Mouse (Mus musculus): Measurements from ENCODE around the gene Osbp2.

GRCm38 (mm10) chr11:3855846-3856245 lies 7.9 kb downstream of the Osbp2 start:
- no peak for TF ChIP-seq MAX (IDR thresholded peaks at IDR 0.05)
- TF ChIP-seq CEBPB (IDR thresholded peaks at IDR 0.05; ENCODE audit: low read depth) = no peak
- no peak for TF ChIP-seq CTCF (IDR thresholded peaks at IDR 0.05; ENCODE audit: control insufficient read depth, insufficient read depth, insufficient read length)
- no peak for TF ChIP-seq MYOG (IDR thresholded peaks at IDR 0.05; ENCODE audit: control insufficient read depth, extremely low read depth, insufficient read length)
- no peak for TF ChIP-seq USF1 (IDR thresholded peaks at IDR 0.05; ENCODE audit: low read depth)
- TF ChIP-seq MYOD1 (IDR thresholded peaks at IDR 0.05; ENCODE audit: control insufficient read depth, insufficient read length, low read depth) = no peak

Data from C2C12 (cell line).